Mouse (Mus musculus): ENCODE measurements around the gene Gucd1.

GRCm38 (mm10) chr10:75516724-75517072, 1.1 kb downstream of the Gucd1 start:
- no peak for TF ChIP-seq CTCF (IDR thresholded peaks at IDR 0.05; ENCODE audit: low read depth, low read length)
- no peak for TF ChIP-seq POLR2A (IDR thresholded peaks at IDR 0.05; ENCODE audit: extremely low read depth, insufficient read depth, low read length)

All from liver, adult 2 months (tissue).